Mouse (Mus musculus) telencephalon, adult 2 months (tissue): ENCODE measurements around the gene Ppef2.

ENCODE experiments used
- DNase-seq: peaks from one replicate; pipeline ENCODE4 v3.0.0-alpha.2; 2011; ENCODE audit warnings: low read depth, low spot score

Ppef2 gene

GRCm38 (mm10) chr5:92195716-92196115 lies 60.4 kb downstream of the Ppef2 start:
- peak; percentile 9 for DNase-seq

GRCm38 (mm10) chr5:92188881-92189483 lies 67.1 kb downstream of the Ppef2 start:
- DNase-seq, result no peak

DNA sequence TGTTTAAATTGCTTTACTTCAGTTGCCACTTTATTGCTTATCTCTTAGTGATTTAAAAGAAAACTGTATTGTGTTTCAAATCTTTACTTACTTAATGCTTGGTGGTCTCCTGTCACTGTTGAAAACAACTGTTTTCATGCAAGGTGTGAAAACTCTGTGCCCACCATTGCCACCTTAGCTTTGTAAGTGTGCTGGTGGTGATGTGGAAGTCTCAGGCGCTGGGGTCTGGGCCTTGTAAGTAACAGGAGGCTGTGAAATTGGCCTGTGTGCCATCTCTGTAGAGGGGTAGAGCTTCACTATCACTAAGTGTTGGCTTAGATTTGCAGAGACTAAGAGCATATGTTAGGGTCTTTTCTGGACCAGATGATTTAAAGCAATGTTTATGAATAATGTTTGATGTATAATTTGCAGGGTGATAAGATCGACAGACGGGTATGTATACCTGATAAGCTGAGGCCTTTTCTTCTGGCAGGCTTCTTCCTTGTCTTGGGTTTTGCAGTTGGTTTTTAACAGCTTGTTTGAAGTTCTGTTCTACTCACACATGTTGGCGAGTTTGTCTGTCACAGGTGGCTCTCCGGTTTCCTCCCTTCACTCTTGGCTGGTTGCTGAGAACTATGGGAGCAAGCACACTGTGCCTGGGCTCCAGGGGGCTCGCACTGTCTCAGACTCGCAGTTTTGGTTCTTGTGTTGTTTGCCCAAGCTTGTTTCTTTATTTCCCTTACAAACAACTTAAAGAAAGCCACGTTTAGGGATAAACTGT lies 72.8 kb downstream of the Ppef2 start:
- no peak for DNase-seq
